Mouse (Mus musculus) embryonic facial prominence, embryonic 11.5 days (tissue): ENCODE results near the gene Angptl3. TPM values are rescaled to one million over a fixed set of nuclear protein-coding genes. Genes with fewer than 3 reads are reported as not detected.

Source experiments
- ATAC-seq: fragments of 200-750 bp; cut with Nextera tagmentation; replicated peaks from 2 replicates; pipeline ENCODE4 v1.8.0; 2017; ENCODE audit warnings: low read depth; ENCODE audit not compliant: insufficient number of reproducible peaks, low FRiP score, low TSS enrichment
- DNase-seq: peaks from one replicate; pipeline ENCODE4 v3.0.0-alpha.2; 2015; ENCODE audit warnings: low spot score
- H3K27ac ChIP-seq: fragments of 300-500 bp; sonication (generic); replicated peaks from 2 replicates; pipeline ENCODE4 v1.5.1; 2014; ENCODE audit warnings: mild to moderate bottlenecking, low read depth, low read length, control low read depth
- H3K27me3 ChIP-seq: fragments of 300-500 bp; sonication (generic); 2 replicates; pipeline ENCODE4 v1.6.1; 2014; ENCODE audit warnings: mild to moderate bottlenecking, low read length, moderate library complexity, mixed read lengths; ENCODE audit not compliant: control insufficient read depth, insufficient read depth
- H3K36me3 ChIP-seq: fragments of 300-500 bp; sonication (generic); replicated peaks from 2 replicates; pipeline ENCODE4 v1.6.1; 2014; ENCODE audit warnings: low read depth, mild to moderate bottlenecking, low read length, moderate library complexity, mixed read lengths; ENCODE audit not compliant: control insufficient read depth, insufficient read depth
- H3K4me1 ChIP-seq: fragments of 300-500 bp; sonication (generic); 2 replicates; pipeline ENCODE4 v1.6.1; 2014; ENCODE audit warnings: low read length, mixed read lengths; ENCODE audit not compliant: control insufficient read depth, insufficient read depth
- H3K4me2 ChIP-seq: fragments of 300-500 bp; sonication (generic); 2 replicates; pipeline ENCODE4 v1.6.1; 2014; ENCODE audit warnings: low read depth, mild to moderate bottlenecking, control low read depth, low read length, moderate library complexity
- H3K4me3 ChIP-seq: fragments of 300-500 bp; sonication (generic); 2 replicates; pipeline ENCODE4 v1.5.1; 2014; ENCODE audit warnings: low read depth, low read length, control low read depth
- H3K9ac ChIP-seq: fragments of 300-500 bp; sonication (generic); replicated peaks from 2 replicates; pipeline ENCODE4 v1.6.1; 2014; ENCODE audit warnings: mild to moderate bottlenecking, control low read depth, low read length
- H3K9me3 ChIP-seq: fragments of 300-500 bp; sonication (generic); replicated peaks from 2 replicates; pipeline ENCODE4 v1.6.1; 2016; ENCODE audit warnings: mild to moderate bottlenecking, low read length, inconsistent platforms, mixed read lengths; ENCODE audit not compliant: control insufficient read depth
- whole genome bisulfite sequencing: fragments of 180-500 bp; shearing (Covaris S2); extraction: QIAGEN DNeasy Blood & Tissue Kit; methylation state at CpG from one replicate; pipeline ENCODE4 v1.1.7; 2014; 5-methylcytosine and 5-hydroxymethylcytosine counted together
- polyA plus RNA-seq: library from polyadenylated mRNA; unstranded; fragments of >200 nt; fragmentation: Nextera tagmentation; extraction: Ambion mirVana; gene quantifications from 2 replicates; pipeline ENCODE4 v1.2.1, GENCODE M21; 2014

Angptl3 gene
- polyA plus RNA-seq, 1 experiment from 2014 or later, result 0.42 TPM

DNA sequence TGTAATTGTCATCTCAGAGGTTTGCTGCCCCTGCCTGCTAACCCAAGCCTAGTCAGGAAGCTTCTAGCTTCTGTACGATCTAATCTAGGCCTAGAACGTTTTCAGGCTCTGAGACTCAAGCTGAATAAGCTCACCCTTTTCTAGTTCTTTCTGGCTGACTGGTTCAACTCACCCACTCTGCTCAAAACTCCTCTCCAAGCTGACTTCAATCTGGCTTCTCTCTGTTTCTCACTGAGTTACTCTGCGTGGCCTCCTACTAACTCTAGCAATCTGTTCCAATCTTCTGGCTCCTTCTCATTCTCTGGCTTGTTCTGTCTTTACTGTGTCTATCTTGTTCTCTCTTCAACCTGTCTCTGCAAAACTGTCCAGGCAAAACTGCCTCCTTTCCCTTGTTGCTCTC lies 53.1 kb downstream of the Angptl3 start:
- Histone ChIP-seq H3K9ac (no peak overlapping the region), H3K36me3 (no peaks in the 10 kb centered on the region; the same call in 1 of the 2 replicates), H3K27me3 (no peaks in the 10 kb centered on the region), H3K4me3 (no peak overlapping the region), H3K27ac (no peak overlapping the region), H3K4me2 (no peak overlapping the region), H3K9me3 (no peaks in the 10 kb centered on the region), H3K4me1 (no peaks in the 10 kb centered on the region)
- DNase-seq (no peak), ATAC-seq (no peak)
- WGBS, result 85% methylated on average over 3 of the region's 3 CpGs

DNA sequence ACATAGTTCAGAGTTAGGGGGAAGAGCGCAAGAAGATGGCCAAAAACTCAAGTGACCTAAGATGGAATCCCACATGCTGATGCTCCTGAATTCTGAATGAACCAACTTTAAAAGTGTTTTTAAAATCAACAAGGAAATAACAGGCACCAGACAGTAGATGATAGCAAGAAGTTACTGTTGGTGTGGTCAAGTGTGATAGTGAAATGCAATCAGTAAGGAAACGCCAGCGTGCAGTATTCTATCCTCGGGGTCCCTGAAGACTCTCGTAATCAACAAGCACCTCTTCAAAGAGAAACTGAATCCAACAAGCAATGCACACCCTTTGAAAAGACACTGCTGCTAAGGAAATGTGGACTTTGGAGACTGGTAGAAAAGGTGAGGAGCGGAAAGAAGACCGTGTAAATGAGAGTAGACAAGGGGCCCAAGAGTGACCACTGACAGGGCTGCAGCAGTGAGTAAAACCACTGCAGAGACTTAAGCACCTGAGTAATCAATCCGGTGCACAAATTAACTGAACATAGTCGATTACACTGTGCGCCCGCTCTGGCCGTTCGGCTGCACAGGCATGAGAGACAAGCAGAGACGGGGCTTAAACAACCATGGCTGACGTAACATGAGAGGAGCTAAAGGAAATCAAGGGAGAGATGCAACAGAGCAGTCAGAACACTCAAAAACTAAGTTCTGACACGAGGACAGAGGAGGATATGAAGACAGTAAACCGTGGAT lies 57.2 kb downstream of the Angptl3 start:
- Histone ChIP-seq H3K27ac (no peak overlapping the region), H3K9ac (no peak overlapping the region), H3K27me3 (no peaks in the 10 kb centered on the region), H3K4me2 (no peak overlapping the region), H3K9me3 (no peaks in the 10 kb centered on the region), H3K4me3 (no peak overlapping the region), H3K36me3 (no peaks in the 10 kb centered on the region; the same call in 1 of the 2 replicates), H3K4me1 (no peaks in the 10 kb centered on the region)
- no peak for DNase-seq
- no peak for ATAC-seq
- 85% methylated on average over 17 of the region's 17 CpGs for WGBS

DNA sequence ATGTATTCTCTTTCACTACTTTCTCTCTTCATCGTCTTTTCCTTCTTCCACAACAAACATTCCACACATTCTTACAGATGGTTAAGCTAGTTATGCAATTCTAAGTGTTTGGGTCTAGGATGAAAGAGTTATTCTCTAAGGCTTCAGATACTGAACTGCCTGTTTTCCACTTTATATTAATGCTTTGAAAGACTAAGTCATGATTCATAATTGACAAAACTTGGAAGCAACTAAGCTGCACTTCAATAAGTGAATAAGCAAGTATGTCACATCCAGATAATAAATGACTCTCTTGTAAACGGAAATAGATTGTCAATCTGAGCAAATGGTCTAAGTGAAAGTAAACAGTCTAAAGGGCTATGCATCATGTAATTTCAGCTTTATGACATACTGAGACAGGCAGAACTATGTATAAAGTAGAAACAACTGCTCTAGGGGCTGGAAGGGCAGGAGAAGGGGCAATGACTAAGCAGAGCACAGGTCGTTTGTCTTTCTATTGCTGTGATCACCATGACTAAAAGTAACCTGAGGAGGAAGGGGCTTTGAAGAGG lies 60.5 kb downstream of the Angptl3 start:
- 51% methylated on average over 3 of the region's 3 CpGs for WGBS
- Histone ChIP-seq H3K4me3 (no peak overlapping the region), H3K27ac (no peak overlapping the region), H3K4me1 (no peaks in the 10 kb centered on the region), H3K9ac (no peak overlapping the region), H3K4me2 (no peak overlapping the region), H3K36me3 (no peaks in the 10 kb centered on the region; the same call in 1 of the 2 replicates), H3K9me3 (no peaks in the 10 kb centered on the region), H3K27me3 (no peaks in the 10 kb centered on the region)
- ATAC-seq (no peak), DNase-seq (no peak)

DNA sequence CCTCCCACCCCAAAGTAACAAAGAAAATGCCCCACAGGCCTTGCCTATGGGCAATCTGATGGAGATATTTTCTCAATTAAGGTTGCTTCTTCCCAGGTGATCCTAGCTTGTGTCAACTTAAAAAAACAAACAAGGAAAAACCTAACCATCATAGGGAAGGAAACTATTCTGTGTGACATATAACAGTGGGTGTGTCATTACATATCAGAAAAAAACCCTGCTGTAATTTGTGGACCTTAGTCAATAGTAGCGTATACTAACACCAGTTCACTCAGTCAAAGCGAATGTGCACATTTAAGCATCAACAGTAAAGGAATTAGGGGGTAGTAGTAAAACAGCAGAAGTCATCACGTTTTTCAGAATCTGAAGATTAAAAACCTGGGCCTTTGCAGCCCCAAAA lies 61.0 kb downstream of the Angptl3 start:
- no peaks in the 10 kb centered on the region for H3K27me3 ChIP-seq
- no peak overlapping the region for H3K4me3 ChIP-seq
- ATAC-seq, result no peak
- WGBS, result 84% methylated on average over 3 of the region's 3 CpGs
- H3K36me3 ChIP-seq, result no peaks in the 10 kb centered on the region; the same call in 1 of the 2 replicates
- no peak for DNase-seq
- H3K9me3 ChIP-seq, result no peaks in the 10 kb centered on the region
- H3K4me1 ChIP-seq, result no peaks in the 10 kb centered on the region
- no peak overlapping the region for H3K27ac ChIP-seq
- no peak overlapping the region for H3K9ac ChIP-seq
- no peak overlapping the region for H3K4me2 ChIP-seq

Other genes with a start within 250 kb of the Angptl3 start
- gene Kank4, start 213.4 kb upstream of the Angptl3 start, polyA plus RNA-seq, result 3.3 and 3.9 TPM in 2 replicates
- not detected in 2 replicates for gene I0C0044D17Rik, start 207.1 kb upstream of the Angptl3 start, polyA plus RNA-seq
- gene Usp1, start 107.1 kb upstream of the Angptl3 start, polyA plus RNA-seq, result 135 and 138 TPM in 2 replicates
- gene Dock7, start 90.0 kb downstream of the Angptl3 start, polyA plus RNA-seq, result 94.9 and 106 TPM in 2 replicates
- 16.6 and 17.7 TPM in 2 replicates for gene Atg4c, start 163.0 kb downstream of the Angptl3 start, polyA plus RNA-seq